Mouse (Mus musculus) thymus, adult 2 months (tissue): ENCODE data around the gene Sh3bp4. TPM values are rescaled to one million over a fixed set of nuclear protein-coding genes. Genes with fewer than 3 reads are reported as not detected.
A peak's percentile ranks its signal among the peaks of the same experiment; 100 is the strongest.

Experiments used
- DNase-seq: peaks from one replicate; pipeline ENCODE4 v3.0.0; 2021
- H3K27ac ChIP-seq: fragments of 200-500 bp; 2 replicates; pipeline ENCODE4 v1.5.1; 2012; ENCODE audit warnings: low read length, control low read depth; ENCODE audit not compliant: control insufficient read depth, insufficient read depth
- H3K27me3 ChIP-seq: fragments of 200-500 bp; 2 replicates; pipeline ENCODE4 v1.6.1; 2012; ENCODE audit warnings: mild to moderate bottlenecking, low read length, moderate library complexity, mixed read lengths; ENCODE audit not compliant: control insufficient read depth, insufficient read depth
- H3K36me3 ChIP-seq: fragments of 200-500 bp; 2 replicates; pipeline ENCODE4 v1.6.1; 2012; ENCODE audit warnings: mild to moderate bottlenecking, low read length, moderate library complexity; ENCODE audit not compliant: control insufficient read depth, insufficient read depth
- H3K4me1 ChIP-seq: fragments of 200-500 bp; replicated peaks from 2 replicates; pipeline ENCODE4 v1.6.1; 2012; ENCODE audit warnings: low read length; ENCODE audit not compliant: control insufficient read depth, insufficient read depth
- H3K4me3 ChIP-seq: fragments of 200-500 bp; 2 replicates; pipeline ENCODE4 v1.5.1; 2012; ENCODE audit warnings: mild to moderate bottlenecking, low read length, control low read depth, moderate library complexity; ENCODE audit not compliant: control insufficient read depth, insufficient read depth
- CTCF ChIP-seq: fragments of 200-500 bp; IDR thresholded peaks from 2 replicates; pipeline ENCODE4 v1.5.1; 2012; ENCODE audit warnings: mild to moderate bottlenecking, control low read depth, low read length, moderate library complexity, borderline replicate concordance; ENCODE audit not compliant: control insufficient read depth, poor library complexity, insufficient read depth; ENCODE audit errors: extremely low read depth
- POLR2A ChIP-seq: fragments of 200-500 bp; IDR thresholded peaks from 2 replicates; pipeline ENCODE4 v1.6.1; 2012; ENCODE audit warnings: mild to moderate bottlenecking, low read length, control low read depth, moderate library complexity; ENCODE audit not compliant: control insufficient read depth, poor library complexity, insufficient read depth; ENCODE audit errors: extremely low read depth
- WGBS: fragments of 180-500 bp; shearing (Covaris S2); methylation state at CpG from one replicate; pipeline ENCODE4 v1.1.7; 2018; 5-methylcytosine and 5-hydroxymethylcytosine counted together
- polyA plus RNA-seq: library from polyadenylated mRNA; depleted of rRNA; stranded (reverse); fragments of >200 nt; gene quantifications from 2 replicates; pipeline ENCODE4 v1.2.3, GENCODE M21; 2012

Sh3bp4 gene
- polyA plus RNA-seq, 1 experiment, result 9.1 TPM

- no peak for TF ChIP-seq POLR2A
- TF ChIP-seq CTCF, result no peak
- Histone ChIP-seq H3K36me3 (no peaks in the 10 kb centered on the region), H3K27ac (no peak overlapping the region)
Measured at GRCm38 (mm10) chr1:89184839-89185238, 114.6 kb downstream of the Sh3bp4 start.

GRCm38 (mm10) chr1:89187441-89187840 is 117.2 kb downstream of the Sh3bp4 start:
- 95% methylated on average over 7 of the region's 7 CpGs for WGBS
- H3K27me3 ChIP-seq, result no peaks in the 10 kb centered on the region
- H3K4me1 ChIP-seq, result no peaks in the 10 kb centered on the region
- TF ChIP-seq CTCF, result no peak
- no peak for TF ChIP-seq POLR2A
- DNase-seq, result no peak
- H3K27ac ChIP-seq, result no peak overlapping the region
- no peaks in the 10 kb centered on the region for H3K36me3 ChIP-seq
- no peak overlapping the region for H3K4me3 ChIP-seq

More at GRCm38 (mm10) chr1:89184839-89185238, 114.6 kb downstream of the Sh3bp4 start:
- Histone ChIP-seq H3K27me3 (no peaks in the 10 kb centered on the region), H3K4me3 (no peak overlapping the region), H3K4me1 (no peaks in the 10 kb centered on the region)
- DNase-seq, result no peak

- TF ChIP-seq CTCF (no peak), POLR2A (no peak)
- DNase-seq, result no peak
- Histone ChIP-seq H3K27me3 (no peaks in the 10 kb centered on the region), H3K36me3 (no peaks in the 10 kb centered on the region), H3K4me3 (no peak overlapping the region), H3K4me1 (no peaks in the 10 kb centered on the region), H3K27ac (no peak overlapping the region)
- WGBS, result 82% methylated on average over 4 of the region's 4 CpGs
Measured at GRCm38 (mm10) chr1:89188091-89188490, 117.9 kb downstream of the Sh3bp4 start.

- H3K4me1 ChIP-seq, result no peaks in the 10 kb centered on the region
- no peaks in the 10 kb centered on the region for H3K36me3 ChIP-seq
- no peak for DNase-seq
- 90% methylated on average over 5 of the region's 5 CpGs for WGBS
- TF ChIP-seq POLR2A, result no peak
- TF ChIP-seq CTCF, result no peak
- no peak overlapping the region for H3K4me3 ChIP-seq
- no peaks in the 10 kb centered on the region for H3K27me3 ChIP-seq
- no peak overlapping the region for H3K27ac ChIP-seq
Measured at GRCm38 (mm10) chr1:89189204-89189603, 119.0 kb downstream of the Sh3bp4 start.

GRCm38 (mm10) chr1:89190621-89191020 is 120.4 kb downstream of the Sh3bp4 start:
- Histone ChIP-seq H3K27me3 (no peaks in the 10 kb centered on the region), H3K4me3 (no peak overlapping the region), H3K27ac (no peak overlapping the region), H3K36me3 (no peaks in the 10 kb centered on the region), H3K4me1 (no peaks in the 10 kb centered on the region)
- TF ChIP-seq POLR2A, result no peak
- no peak for TF ChIP-seq CTCF
- WGBS, result 79% methylated on average over 7 of the region's 7 CpGs
- no peak for DNase-seq

- Histone ChIP-seq H3K27me3 (no peaks in the 10 kb centered on the region), H3K4me1 (no peaks in the 10 kb centered on the region), H3K4me3 (no peak overlapping the region), H3K27ac (no peak overlapping the region), H3K36me3 (no peaks in the 10 kb centered on the region)
- peak; percentile 51 for DNase-seq
- TF ChIP-seq CTCF, result no peak
- 31% methylated on average over 11 of the region's 11 CpGs for WGBS
Measured at GRCm38 (mm10) chr1:89191127-89191740, 121.0 kb downstream of the Sh3bp4 start.
